Mouse (Mus musculus) spleen, adult 2 months (tissue): ENCODE results near the gene Gtpbp3.

Experiments
- CTCF ChIP-seq: fragments of 200-500 bp; IDR thresholded peaks from 2 replicates; pipeline ENCODE4 v1.5.1; 2011; ENCODE audit warnings: mild to moderate bottlenecking, inconsistent platforms; ENCODE audit not compliant: insufficient read depth, insufficient read length, insufficient replicate concordance; ENCODE audit errors: extremely low read depth
- POLR2A ChIP-seq: fragments of 200-500 bp; IDR thresholded peaks from 2 replicates; pipeline ENCODE4 v1.6.1; 2011; ENCODE audit warnings: low read depth, low read length, inconsistent platforms

GRCm38 (mm10) chr8:71474785-71475701 is 12.9 kb upstream of the Gtpbp3 start:
- no peak for TF ChIP-seq CTCF
- no peak for TF ChIP-seq POLR2A
